Mouse (Mus musculus) layer of hippocampus, adult 8-10 months (tissue): Measurements from ENCODE around the gene Pcyt2. TPM values are rescaled to one million over a fixed set of nuclear protein-coding genes. Genes with fewer than 3 reads are reported as not detected.

ENCODE experiments used
- DNase-seq, 2 experiments: peaks; one replicate each; pipeline ENCODE4 v3.0.0; 2022; ENCODE audit warnings: low spot score in 2 of 2
- total RNA-seq, 4 experiments: library from RNA; stranded (reverse); gene quantifications; 2 replicates each; pipeline ENCODE4 v1.2.4; 2022

Gene Pcyt2
- total RNA-seq, 4 experiments from 2014 or later = 142 to 164 (median 149) TPM

- DNase-seq = no peak
Observed at GRCm38 (mm10) chr11:120582268-120582981, 35.3 kb downstream of the Pcyt2 start.

- DNase-seq = peak; percentile 82 to 88
Observed at GRCm38 (mm10) chr11:120581490-120582267, 36.1 kb downstream of the Pcyt2 start, which contains the start of gene Arhgdia. Gene Arhgdia (minus strand): TSS chr11:120581624.

GRCm38 (mm10) chr11:120580871-120581331, 36.8 kb downstream of the Pcyt2 start:
- peak in 1 of 2 experiments; percentile 19 for DNase-seq

GRCm38 (mm10) chr11:120580190-120580589, 37.5 kb downstream of the Pcyt2 start:
- DNase-seq = peak in 1 of 2 experiments; percentile 35

GRCm38 (mm10) chr11:120579316-120580107, 38.2 kb downstream of the Pcyt2 start:
- peak; percentile 58 to 74 for DNase-seq

GRCm38 (mm10) chr11:120578694-120579243, 39.0 kb downstream of the Pcyt2 start:
- DNase-seq = no peak

- DNase-seq = no peak
Observed at GRCm38 (mm10) chr11:120578024-120578693, 39.6 kb downstream of the Pcyt2 start.

- DNase-seq = no peak
Observed at GRCm38 (mm10) chr11:120577211-120578023, 40.3 kb downstream of the Pcyt2 start.

GRCm38 (mm10) chr11:120576365-120576981, 41.3 kb downstream of the Pcyt2 start:
- no peak for DNase-seq

GRCm38 (mm10) chr11:120575940-120576339, 41.8 kb downstream of the Pcyt2 start:
- DNase-seq = no peak

- no peak for DNase-seq
Observed at GRCm38 (mm10) chr11:120575046-120575445, 42.7 kb downstream of the Pcyt2 start.

- no peak for DNase-seq
Observed at GRCm38 (mm10) chr11:120574278-120574600, 43.5 kb downstream of the Pcyt2 start.

- DNase-seq = no peak
Observed at GRCm38 (mm10) chr11:120573585-120574277, 44.0 kb downstream of the Pcyt2 start.

GRCm38 (mm10) chr11:120572752-120573584, 44.8 kb downstream of the Pcyt2 start, which contains the start of gene P4hb:
Gene P4hb (minus strand): TSS chr11:120573253.
- peak; percentile 100 for DNase-seq

- DNase-seq = no peak
Observed at GRCm38 (mm10) chr11:120572417-120572751, 45.4 kb downstream of the Pcyt2 start.

GRCm38 (mm10) chr11:120571754-120572416, 45.9 kb downstream of the Pcyt2 start:
- DNase-seq = no peak

- DNase-seq = no peak
Observed at GRCm38 (mm10) chr11:120571122-120571521, 46.6 kb downstream of the Pcyt2 start.
